Mouse (Mus musculus) forebrain, postnatal 0 days (tissue): ENCODE measurements around the gene Olfr502. TPM values are rescaled to one million over a fixed set of nuclear protein-coding genes. Genes with fewer than 3 reads are reported as not detected.
"Not testable (repeated sequence)": the region's sequence is repeated elsewhere in the genome, so short reads cannot be mapped to it uniquely, and the experiment has no call there.

Source experiments
- ATAC-seq: fragments of 200-750 bp; cut with Nextera tagmentation; 2 replicates; pipeline ENCODE4 v1.8.0; 2017; ENCODE audit warnings: mild to moderate bottlenecking, moderate library complexity
- DNase-seq: peaks from one replicate; pipeline ENCODE4 v3.0.0-alpha.2; 2015
- H3K27ac ChIP-seq: fragments of 300-500 bp; sonication (generic); 2 replicates; pipeline ENCODE4 v1.5.1; 2014; ENCODE audit warnings: low read depth, mild to moderate bottlenecking, antibody characterized with exemption, low read length, moderate library complexity, mixed read lengths
- H3K27me3 ChIP-seq: fragments of 300-500 bp; sonication (generic); 2 replicates; pipeline ENCODE4 v1.6.1; 2014; ENCODE audit warnings: mild to moderate bottlenecking, low read length, mixed read lengths; ENCODE audit not compliant: insufficient read depth
- H3K36me3 ChIP-seq: fragments of 300-500 bp; sonication (generic); 2 replicates; pipeline ENCODE4 v1.6.1; 2014; ENCODE audit warnings: mild to moderate bottlenecking, moderate library complexity; ENCODE audit not compliant: insufficient read depth
- H3K4me1 ChIP-seq: fragments of 300-500 bp; sonication (generic); 2 replicates; pipeline ENCODE4 v1.6.1; 2014; ENCODE audit warnings: antibody characterized with exemption; ENCODE audit not compliant: insufficient read depth
- H3K4me2 ChIP-seq: fragments of 300-500 bp; sonication (generic); 2 replicates; pipeline ENCODE4 v1.6.1; 2014; ENCODE audit warnings: low read depth, mild to moderate bottlenecking, moderate library complexity
- H3K4me3 ChIP-seq: fragments of 300-500 bp; sonication (generic); 2 replicates; pipeline ENCODE4 v1.5.1; 2014; ENCODE audit warnings: low read depth, low read length, mixed read lengths
- H3K9ac ChIP-seq: fragments of 300-500 bp; sonication (generic); 2 replicates; pipeline ENCODE4 v1.6.1; 2014; ENCODE audit warnings: mild to moderate bottlenecking
- H3K9me3 ChIP-seq: fragments of 300-500 bp; sonication (generic); 2 replicates; pipeline ENCODE4 v1.6.1; 2016; ENCODE audit warnings: low read length
- CTCF ChIP-seq: sonication (generic); IDR thresholded peaks from 2 replicates; pipeline ENCODE4 v1.5.1; 2016; ENCODE audit warnings: antibody characterized with exemption, control low read depth, low read depth
- WGBS: fragments of 180-500 bp; shearing (Covaris S2); extraction: QIAGEN DNeasy Blood & Tissue Kit; methylation state at CpG from one replicate; pipeline ENCODE4 v1.1.7; 2014; 5-methylcytosine and 5-hydroxymethylcytosine counted together
- polyA plus RNA-seq: library from polyadenylated mRNA; unstranded; fragments of >200 nt; fragmentation: Nextera tagmentation; extraction: Ambion mirVana; gene quantifications from 2 replicates; pipeline ENCODE4 v1.2.1, GENCODE M21; 2015
- total RNA-seq: library from RNA; depleted of rRNA; stranded (reverse); fragments of >200 nt; gene quantifications from 2 replicates; pipeline ENCODE4 v1.2.3, GENCODE M21; 2014; rRNA removed

Olfr502 gene
- total RNA-seq (not detected in 2 replicates), polyA plus RNA-seq (not detected in 2 replicates)

DNA sequence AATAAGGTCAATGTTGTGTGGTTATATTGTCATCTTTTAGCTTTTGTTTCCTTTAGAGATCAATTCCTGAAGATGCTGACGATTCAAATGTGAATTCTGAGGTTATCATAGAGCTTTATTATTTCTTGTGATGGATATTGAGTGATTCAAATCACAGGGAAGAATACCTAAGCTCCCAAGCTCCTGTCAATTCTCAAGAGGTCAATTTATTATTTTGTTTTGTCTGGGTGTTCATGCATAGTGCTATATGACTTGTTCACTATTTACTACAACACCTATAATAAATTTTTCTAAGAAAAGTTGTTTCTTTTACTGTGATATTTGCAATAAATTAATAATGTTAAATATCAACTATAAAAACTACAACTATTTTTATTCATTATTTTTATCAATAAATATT is at the start of gene Olfr502:
TSS of gene Olfr502 (minus strand) at position 101 of the 400 bp plus-strand sequence.
- Histone ChIP-seq H3K9ac (no peak within 1 kb of the TSS), H3K4me2 (no peak within 1 kb of the TSS), H3K27ac (no peak within 1 kb of the TSS), H3K9me3 (no peaks in the 10 kb centered on the region), H3K27me3 (no peaks in the 10 kb centered on the region), H3K4me3 (no peak within 1 kb of the TSS), H3K4me1 (no peaks in the 10 kb centered on the region), H3K36me3 (no peaks in the 10 kb centered on the region)
- DNase-seq = no peak
- no peak for ATAC-seq
- TF ChIP-seq CTCF = no peak
- WGBS = 73% methylated on average over 1 of the region's 1 CpGs

- 95% methylated on average over 1 of the region's 1 CpGs for WGBS
- Histone ChIP-seq H3K4me1 (no peaks in the 10 kb centered on the region), H3K27ac (no peak within 1 kb of the TSS), H3K27me3 (no peaks in the 10 kb centered on the region), H3K9ac (no peak within 1 kb of the TSS), H3K4me3 (no peak within 1 kb of the TSS), H3K36me3 (no peaks in the 10 kb centered on the region), H3K4me2 (no peak within 1 kb of the TSS), H3K9me3 (no peaks in the 10 kb centered on the region)
- TF ChIP-seq CTCF = no peak
- DNase-seq (no peak), ATAC-seq (no peak)
Measured at GRCm38 (mm10) chr7:108565693-108566092, 40.8 kb upstream of the Olfr502 start, which contains the start of gene Olfr504. TSS of gene Olfr504 (minus strand) at chr7:108565793.

DNA sequence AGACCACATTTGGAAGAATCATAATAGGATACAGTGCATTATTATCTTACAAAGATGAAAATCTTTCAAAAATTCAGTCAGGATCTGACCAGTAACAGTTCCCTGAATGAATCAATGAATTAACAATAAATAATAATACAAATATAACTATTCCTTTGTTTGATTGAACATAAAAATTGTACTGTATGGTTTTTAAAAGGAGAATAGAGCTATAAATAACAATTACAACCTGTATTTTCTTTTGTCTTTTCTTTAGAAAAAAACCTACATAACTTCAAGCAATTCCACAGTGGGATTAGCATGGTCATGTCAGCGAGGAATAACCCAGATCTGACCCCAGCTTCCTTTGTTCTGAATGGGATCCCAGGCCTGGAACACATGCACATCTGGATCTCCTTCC is 19.4 kb upstream of the Olfr502 start, which contains the start of gene Olfr503:
TSS of gene Olfr503 (plus strand) at position 301 of the 400 bp plus-strand sequence.
- H3K4me3 ChIP-seq, H3K4me2 ChIP-seq, H3K4me1 ChIP-seq, DNase-seq, H3K36me3 ChIP-seq, ATAC-seq, H3K27ac ChIP-seq, H3K9ac ChIP-seq, H3K27me3 ChIP-seq, H3K9me3 ChIP-seq: not testable (repeated sequence)
- 52% methylated on average over 1 of the region's 1 CpGs for WGBS

DNA sequence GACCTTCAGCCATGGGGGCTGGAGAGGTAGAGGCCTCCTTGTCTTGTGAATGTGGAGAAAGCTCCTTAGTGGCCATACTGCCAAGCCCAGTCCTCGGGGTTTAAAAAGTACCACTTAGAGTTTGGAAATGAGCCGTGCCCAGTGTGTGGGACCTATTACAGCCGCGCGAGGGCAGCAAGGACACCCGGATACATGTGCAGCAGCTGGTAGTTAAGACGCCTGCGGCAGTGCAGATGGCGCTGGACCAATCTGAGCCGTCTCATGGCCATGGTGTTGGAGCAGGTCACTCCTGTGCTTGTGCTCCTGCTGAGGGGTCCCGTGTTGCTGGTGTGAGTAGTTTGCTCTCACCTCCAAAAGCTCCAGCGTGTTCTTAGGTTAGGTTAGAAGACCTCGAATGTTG is 17.6 kb upstream of the Olfr502 start:
- no peak for TF ChIP-seq CTCF
- no peak overlapping the region for H3K27ac ChIP-seq
- H3K9ac ChIP-seq = no peak overlapping the region
- H3K4me1 ChIP-seq = no peaks in the 10 kb centered on the region
- no peaks in the 10 kb centered on the region for H3K36me3 ChIP-seq
- H3K9me3 ChIP-seq = no peaks in the 10 kb centered on the region
- no peak overlapping the region for H3K4me2 ChIP-seq
- no peak overlapping the region for H3K4me3 ChIP-seq
- H3K27me3 ChIP-seq = no peaks in the 10 kb centered on the region
- 90% methylated on average over 13 of the region's 13 CpGs for WGBS
- DNase-seq (no peak), ATAC-seq (no peak)

Other genes with a start within 250 kb of the Olfr502 start
- gene Olfr490, start 236.1 kb downstream of the Olfr502 start, total RNA-seq = not detected in 2 replicates
- gene Olfr490, start 236.1 kb downstream of the Olfr502 start, polyA plus RNA-seq = not detected in 2 replicates
- gene Olfr491, start 211.6 kb downstream of the Olfr502 start, total RNA-seq = not detected in 2 replicates
- not detected in 2 replicates for gene Olfr491, start 211.6 kb downstream of the Olfr502 start, polyA plus RNA-seq
- not detected in 2 replicates for gene Olfr492, start 201.4 kb downstream of the Olfr502 start, total RNA-seq
- gene Olfr492, start 201.4 kb downstream of the Olfr502 start, polyA plus RNA-seq = not detected in 2 replicates
- gene Olfr493, start 178.1 kb downstream of the Olfr502 start, total RNA-seq = not detected in 2 replicates
- not detected in 2 replicates for gene Olfr493, start 178.1 kb downstream of the Olfr502 start, polyA plus RNA-seq
- not detected in 2 replicates for gene Olfr494, start 159.7 kb downstream of the Olfr502 start, total RNA-seq
- not detected in 2 replicates for gene Olfr494, start 159.7 kb downstream of the Olfr502 start, polyA plus RNA-seq
- gene Olfr495, start 131.9 kb downstream of the Olfr502 start, total RNA-seq = not detected in 2 replicates
- gene Olfr495, start 131.9 kb downstream of the Olfr502 start, polyA plus RNA-seq = not detected in 2 replicates
- not detected in 2 replicates for gene Olfr497, start 104.6 kb downstream of the Olfr502 start, total RNA-seq
- gene Olfr497, start 104.6 kb downstream of the Olfr502 start, polyA plus RNA-seq = not detected in 2 replicates
- gene Olfr498, start 59.7 kb downstream of the Olfr502 start, total RNA-seq = not detected in 2 replicates
- gene Olfr498, start 59.7 kb downstream of the Olfr502 start, polyA plus RNA-seq = not detected in 2 replicates
- gene Olfr503, start 19.5 kb upstream of the Olfr502 start, total RNA-seq = not detected in 2 replicates
- gene Olfr503, start 19.5 kb upstream of the Olfr502 start, polyA plus RNA-seq = not detected in 2 replicates
- not detected in 2 replicates for gene Olfr504, start 40.7 kb upstream of the Olfr502 start, total RNA-seq
- not detected in 2 replicates for gene Olfr504, start 40.7 kb upstream of the Olfr502 start, polyA plus RNA-seq
- not detected in 2 replicates for gene Olfr506, start 85.7 kb upstream of the Olfr502 start, total RNA-seq
- not detected in 2 replicates for gene Olfr506, start 85.7 kb upstream of the Olfr502 start, polyA plus RNA-seq
- gene Olfr507, start 96.7 kb upstream of the Olfr502 start, total RNA-seq = not detected in 2 replicates
- not detected in 2 replicates for gene Olfr507, start 96.7 kb upstream of the Olfr502 start, polyA plus RNA-seq
- gene Olfr508, start 104.9 kb upstream of the Olfr502 start, total RNA-seq = not detected in 2 replicates
- gene Olfr508, start 104.9 kb upstream of the Olfr502 start, polyA plus RNA-seq = not detected in 2 replicates
- not detected in 2 replicates for gene Olfr509, start 126.8 kb upstream of the Olfr502 start, total RNA-seq
- not detected in 2 replicates for gene Olfr509, start 126.8 kb upstream of the Olfr502 start, polyA plus RNA-seq
- gene Olfr510, start 141.4 kb upstream of the Olfr502 start, total RNA-seq = not detected in 2 replicates
- not detected in 2 replicates for gene Olfr510, start 141.4 kb upstream of the Olfr502 start, polyA plus RNA-seq
- gene Olfr512, start 188.3 kb upstream of the Olfr502 start, total RNA-seq = not detected in 2 replicates
- not detected in 2 replicates for gene Olfr512, start 188.3 kb upstream of the Olfr502 start, polyA plus RNA-seq
- not detected in 2 replicates for gene Olfr513, start 225.9 kb upstream of the Olfr502 start, total RNA-seq
- gene Olfr513, start 225.9 kb upstream of the Olfr502 start, polyA plus RNA-seq = not detected in 2 replicates